ENCODE assay signal across 16 mouse cellular contexts in genomic region chr8:90032572-90032971, GRCm38 (mm10).
"Had no signal": no experiment of that assay in that cellular context is flagged by ENCODE, and none has a peak within 500 bp of the region (broad histone marks: within the 10 kb centered on the region; RNA-seq: fewer than 3 reads in every experiment).

No protein-coding gene starts in this region.

- H3K4me1 ChIP-seq: neural tube, embryonic 12.5 days; neural tube, embryonic 13.5 days; neural tube, embryonic 15.5 days; stomach, embryonic 15.5 days had no signal

- H3K4me2 ChIP-seq: neural tube, embryonic 12.5 days; neural tube, embryonic 13.5 days; neural tube, embryonic 15.5 days; stomach, embryonic 15.5 days had no signal

- H3K27me3 ChIP-seq: neural tube, embryonic 12.5 days; neural tube, embryonic 13.5 days; neural tube, embryonic 15.5 days; stomach, embryonic 15.5 days had no signal

- DNase-seq: retina, postnatal 1 day; right cerebral cortex, postnatal 14 days; right cerebral cortex, postnatal 25 days; right cerebral cortex, postnatal 4 days; spleen, adult 18-20 months; thymus, adult 18-20 months; thymus, adult 2 months; thymus, postnatal 14 days; thymus, postnatal 25 days; thymus, postnatal 36 days; thymus, postnatal 4 days had no signal

- H3K9ac ChIP-seq: neural tube, embryonic 12.5 days; neural tube, embryonic 13.5 days; neural tube, embryonic 15.5 days; stomach, embryonic 15.5 days had no signal

- H3K9me3 ChIP-seq: neural tube, embryonic 12.5 days; neural tube, embryonic 15.5 days; stomach, embryonic 15.5 days had no signal

- H3K4me3 ChIP-seq: neural tube, embryonic 12.5 days; neural tube, embryonic 13.5 days; neural tube, embryonic 15.5 days; stomach, embryonic 15.5 days had no signal

- H3K36me3 ChIP-seq: neural tube, embryonic 12.5 days; neural tube, embryonic 13.5 days; neural tube, embryonic 15.5 days; stomach, embryonic 15.5 days had no signal

- H3K27ac ChIP-seq: neural tube, embryonic 12.5 days; neural tube, embryonic 13.5 days; neural tube, embryonic 15.5 days; stomach, embryonic 15.5 days; stomach, postnatal 0 days had no signal
